Mouse (Mus musculus): Measurements from ENCODE around the gene Sv2b. TPM values are rescaled to one million over a fixed set of nuclear protein-coding genes. Genes with fewer than 3 reads are reported as not detected.

Gene Sv2b
- polyA plus RNA-seq, 1 experiment, result not detected

DNA sequence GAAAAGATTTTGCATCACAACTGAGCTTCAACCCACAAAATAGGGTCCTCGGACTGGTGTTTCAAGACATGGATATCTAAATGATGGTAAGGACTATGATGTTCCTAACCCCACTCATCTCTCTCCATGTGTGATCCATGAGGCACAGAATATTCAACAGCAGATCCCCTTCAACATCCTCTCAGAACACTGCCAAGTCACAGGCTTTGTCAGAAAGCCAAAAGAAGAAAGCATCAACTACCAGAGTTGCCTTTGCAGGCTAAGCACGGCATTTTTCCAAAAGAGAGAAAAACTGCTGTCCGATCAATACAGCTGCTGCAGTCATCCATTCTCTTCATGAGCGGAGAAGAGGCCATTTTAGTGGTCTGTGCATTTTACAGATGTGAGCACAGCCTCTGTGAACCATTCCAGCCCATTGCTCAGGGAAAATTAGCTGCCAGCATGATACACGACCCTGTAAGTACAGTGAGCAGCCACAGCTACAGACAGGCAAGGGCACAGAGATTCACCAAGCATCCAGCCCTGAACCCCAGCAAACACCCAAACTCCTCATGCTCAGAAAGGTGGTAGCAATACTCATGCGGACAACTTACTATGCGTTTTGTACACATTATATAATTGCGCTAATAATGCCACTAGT is 55.3 kb downstream of the Sv2b start:
- TF ChIP-seq POLR2A (IDR thresholded peaks at IDR 0.05; ENCODE audit: low read depth, low read length) (no peak), CTCF (conservative IDR thresholded peaks at IDR 0.05; ENCODE audit: insufficient read depth, insufficient read length, low read depth, low read length) (no peak)
- Histone ChIP-seq H3K4me3 (ENCODE audit: insufficient read depth, low read depth, low read length) (no peak overlapping the region), H3K36me3 (ENCODE audit: control insufficient read depth, insufficient read depth, low read length) (no peaks in the 10 kb centered on the region), H3K27ac (ENCODE audit: insufficient read depth, low read depth, low read length) (no peak overlapping the region), H3K4me1 (ENCODE audit: control insufficient read depth, insufficient read depth, low read length) (no peaks in the 10 kb centered on the region), H3K27me3 (replicated peaks; ENCODE audit: control insufficient read depth, insufficient read depth, low read length) (no peaks in the 10 kb centered on the region)
- no peak for DNase-seq
- WGBS, result 75% methylated on average over 8 of the region's 8 CpGs

DNA sequence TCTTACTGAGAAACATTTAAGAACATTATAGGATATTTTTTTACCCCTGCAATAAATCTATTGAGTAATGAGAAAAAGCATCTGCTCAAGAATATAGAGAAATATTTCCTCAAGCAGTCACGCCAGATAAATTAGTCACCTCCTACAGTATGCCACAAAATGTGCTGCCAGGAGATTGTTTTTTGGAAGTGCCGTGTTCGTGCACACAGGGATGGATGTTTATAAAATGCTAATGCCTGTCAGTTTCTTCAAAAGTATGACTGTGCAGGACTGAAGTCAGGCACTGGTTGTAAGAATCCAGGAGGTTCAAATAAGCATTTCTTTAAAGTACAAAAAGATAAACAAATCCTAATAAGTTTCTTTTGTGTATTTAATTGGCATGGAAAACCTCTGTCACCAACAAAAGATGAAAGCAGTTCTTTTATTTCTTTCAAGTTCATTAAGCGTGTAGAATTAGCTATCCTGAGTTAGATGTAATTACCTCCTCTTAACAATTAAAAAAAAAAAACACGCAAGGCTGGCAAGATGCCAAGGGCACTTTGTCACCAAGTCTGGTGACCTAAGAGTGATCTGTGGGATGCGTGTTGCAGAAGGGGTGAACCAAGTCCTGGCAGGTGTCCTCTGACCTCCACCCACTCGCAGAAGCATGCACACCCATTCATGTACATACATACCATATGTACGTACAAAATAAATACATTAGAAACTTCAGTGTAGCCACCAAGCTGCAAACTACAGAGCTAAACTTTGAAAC is 68.1 kb downstream of the Sv2b start:
- Histone ChIP-seq H3K27ac (ENCODE audit: insufficient read depth, low read depth, low read length) (no peak overlapping the region), H3K4me3 (ENCODE audit: insufficient read depth, low read depth, low read length) (no peak overlapping the region), H3K27me3 (replicated peaks; ENCODE audit: control insufficient read depth, insufficient read depth, low read length) (no peaks in the 10 kb centered on the region), H3K36me3 (ENCODE audit: control insufficient read depth, insufficient read depth, low read length) (no peaks in the 10 kb centered on the region), H3K4me1 (ENCODE audit: control insufficient read depth, insufficient read depth, low read length) (no peaks in the 10 kb centered on the region)
- WGBS, result 43% methylated on average over 8 of the region's 8 CpGs
- DNase-seq, result no peak
- no peak for TF ChIP-seq POLR2A (IDR thresholded peaks at IDR 0.05; ENCODE audit: low read depth, low read length)

DNA sequence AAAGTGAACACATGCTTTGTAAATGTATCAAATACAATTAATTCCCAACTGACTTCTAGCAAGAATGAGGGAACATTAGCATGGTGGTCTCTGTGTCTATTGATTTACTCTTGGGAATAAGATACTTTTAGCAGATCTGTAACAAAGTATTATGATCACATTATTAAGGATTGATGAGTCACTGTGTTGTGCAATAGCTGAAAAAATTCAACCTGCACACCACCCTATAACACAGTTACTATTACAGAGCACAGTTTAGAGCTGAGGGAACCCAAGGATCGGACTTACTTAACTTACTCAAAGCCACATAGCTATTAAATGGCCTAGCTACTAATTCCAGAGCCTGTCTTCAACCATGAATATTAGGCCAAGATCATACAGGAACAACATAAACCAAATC is 72.7 kb downstream of the Sv2b start:
- 95% methylated on average over 1 of the region's 1 CpGs for WGBS
- H3K27ac ChIP-seq (ENCODE audit: insufficient read depth, low read depth, low read length), result no peak overlapping the region

DNA sequence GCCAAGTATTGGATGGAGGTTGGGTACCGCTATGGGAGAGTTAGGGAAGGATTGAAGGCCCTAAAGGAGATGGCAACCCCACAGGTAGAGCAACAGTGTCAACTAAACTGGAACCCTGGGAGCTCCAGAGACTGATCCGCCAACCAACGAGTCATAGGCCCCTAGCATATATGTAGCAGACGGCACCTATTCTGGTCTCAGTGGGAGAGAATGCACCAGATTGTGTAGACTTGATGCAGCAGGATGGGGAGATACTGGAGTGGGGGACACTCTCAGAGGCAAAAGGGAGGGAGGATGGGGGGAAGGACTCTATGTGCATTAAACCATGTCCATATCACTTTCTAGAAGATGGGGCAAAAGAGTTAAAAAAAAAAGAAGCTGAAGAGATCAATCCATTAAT is 84.9 kb downstream of the Sv2b start:
- Histone ChIP-seq H3K36me3 (ENCODE audit: control insufficient read depth, insufficient read depth, low read length) (no peaks in the 10 kb centered on the region), H3K4me3 (ENCODE audit: insufficient read depth, low read depth, low read length) (no peak overlapping the region), H3K27ac (ENCODE audit: insufficient read depth, low read depth, low read length) (no peak overlapping the region), H3K27me3 (replicated peaks; ENCODE audit: control insufficient read depth, insufficient read depth, low read length) (no peaks in the 10 kb centered on the region), H3K4me1 (ENCODE audit: control insufficient read depth, insufficient read depth, low read length) (no peaks in the 10 kb centered on the region)
- DNase-seq, result no peak
- TF ChIP-seq CTCF (conservative IDR thresholded peaks at IDR 0.05; ENCODE audit: insufficient read depth, insufficient read length, low read depth, low read length) (no peak), POLR2A (IDR thresholded peaks at IDR 0.05; ENCODE audit: low read depth, low read length) (no peak)
- WGBS, result 93% methylated on average over 4 of the region's 4 CpGs

More for the DNA sequence above, 72.7 kb downstream of the Sv2b start:
- DNase-seq, result no peak
- H3K27me3 ChIP-seq (replicated peaks; ENCODE audit: control insufficient read depth, insufficient read depth, low read length), result no peaks in the 10 kb centered on the region
- H3K4me3 ChIP-seq (ENCODE audit: insufficient read depth, low read depth, low read length), result no peak overlapping the region
- no peaks in the 10 kb centered on the region for H3K36me3 ChIP-seq (ENCODE audit: control insufficient read depth, insufficient read depth, low read length)
- TF ChIP-seq CTCF (conservative IDR thresholded peaks at IDR 0.05; ENCODE audit: insufficient read depth, insufficient read length, low read depth, low read length) (no peak), POLR2A (IDR thresholded peaks at IDR 0.05; ENCODE audit: low read depth, low read length) (no peak)
- no peaks in the 10 kb centered on the region for H3K4me1 ChIP-seq (ENCODE audit: control insufficient read depth, insufficient read depth, low read length)

DNA sequence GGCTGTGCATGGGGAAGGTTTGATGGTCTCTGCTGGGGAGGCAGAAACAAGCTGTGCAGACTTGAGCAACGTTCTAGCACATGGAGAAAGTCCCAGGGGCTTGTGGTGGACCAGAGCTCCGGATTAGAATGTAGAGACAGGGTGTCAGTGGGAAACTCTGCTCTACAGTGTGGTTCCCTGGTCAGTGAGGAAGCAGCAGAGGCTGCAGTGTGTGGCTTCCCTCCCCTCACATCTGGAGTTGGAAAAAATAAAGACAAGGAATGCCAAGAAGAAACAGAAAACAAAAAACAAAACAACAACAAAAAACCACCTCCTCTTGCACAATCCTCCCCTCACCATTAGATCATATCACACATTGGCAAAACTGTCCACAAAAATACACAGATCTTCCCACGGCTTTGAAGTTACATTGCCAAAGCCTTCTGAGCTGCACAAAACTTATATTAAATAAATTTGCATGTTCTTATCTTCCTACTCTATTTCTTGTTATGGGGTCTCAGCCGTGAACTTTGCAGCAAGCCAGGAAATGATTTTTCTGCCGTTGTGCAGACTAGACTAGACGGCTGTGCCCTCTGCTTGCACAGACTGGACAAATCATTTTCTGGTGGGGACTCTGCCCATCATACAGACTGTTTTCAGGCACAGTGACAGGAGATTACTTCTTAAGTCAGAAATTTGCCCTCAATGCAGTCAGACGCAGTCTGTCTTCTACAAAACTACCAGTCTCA is 86.2 kb downstream of the Sv2b start:
- no peak for DNase-seq
- H3K36me3 ChIP-seq (ENCODE audit: control insufficient read depth, insufficient read depth, low read length), result no peaks in the 10 kb centered on the region
- H3K4me3 ChIP-seq (ENCODE audit: insufficient read depth, low read depth, low read length), result no peak overlapping the region
- no peak overlapping the region for H3K27ac ChIP-seq (ENCODE audit: insufficient read depth, low read depth, low read length)
- 52% methylated on average over 7 of the region's 7 CpGs for WGBS
- H3K27me3 ChIP-seq (replicated peaks; ENCODE audit: control insufficient read depth, insufficient read depth, low read length), result no peaks in the 10 kb centered on the region
- no peak for TF ChIP-seq CTCF (conservative IDR thresholded peaks at IDR 0.05; ENCODE audit: insufficient read depth, insufficient read length, low read depth, low read length)
- TF ChIP-seq POLR2A (IDR thresholded peaks at IDR 0.05; ENCODE audit: low read depth, low read length), result no peak
- no peaks in the 10 kb centered on the region for H3K4me1 ChIP-seq (ENCODE audit: control insufficient read depth, insufficient read depth, low read length)

DNA sequence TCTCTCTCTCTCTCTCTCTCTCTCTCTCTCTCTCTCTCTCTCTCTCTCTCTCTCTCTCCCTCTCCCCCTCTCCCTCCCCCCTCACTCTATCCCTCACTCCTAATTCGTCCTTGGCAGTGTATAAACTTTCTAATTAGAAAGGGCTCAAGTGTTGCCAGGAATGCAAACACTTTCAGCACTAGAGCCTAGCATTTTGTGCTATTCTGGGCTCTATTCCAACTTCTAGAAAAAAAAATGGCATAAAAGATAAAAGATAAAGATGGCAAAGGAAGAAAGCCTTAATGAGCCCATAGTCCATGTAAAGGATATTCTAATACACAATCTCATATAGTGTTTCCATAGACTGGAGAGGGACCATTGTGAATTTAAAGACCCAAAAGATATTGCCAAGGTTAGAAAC is 88.3 kb downstream of the Sv2b start:
- no peaks in the 10 kb centered on the region for H3K36me3 ChIP-seq (ENCODE audit: control insufficient read depth, insufficient read depth, low read length)
- no peak for TF ChIP-seq CTCF (conservative IDR thresholded peaks at IDR 0.05; ENCODE audit: insufficient read depth, insufficient read length, low read depth, low read length)
- no peak for TF ChIP-seq POLR2A (IDR thresholded peaks at IDR 0.05; ENCODE audit: low read depth, low read length)
- H3K4me3 ChIP-seq (ENCODE audit: insufficient read depth, low read depth, low read length), result no peak overlapping the region
- H3K4me1 ChIP-seq (ENCODE audit: control insufficient read depth, insufficient read depth, low read length), result no peaks in the 10 kb centered on the region
- no peak for DNase-seq
- no peaks in the 10 kb centered on the region for H3K27me3 ChIP-seq (replicated peaks; ENCODE audit: control insufficient read depth, insufficient read depth, low read length)
- 10% methylated on average over 1 of the region's 1 CpGs for WGBS
- H3K27ac ChIP-seq (ENCODE audit: insufficient read depth, low read depth, low read length), result no peak overlapping the region

DNA sequence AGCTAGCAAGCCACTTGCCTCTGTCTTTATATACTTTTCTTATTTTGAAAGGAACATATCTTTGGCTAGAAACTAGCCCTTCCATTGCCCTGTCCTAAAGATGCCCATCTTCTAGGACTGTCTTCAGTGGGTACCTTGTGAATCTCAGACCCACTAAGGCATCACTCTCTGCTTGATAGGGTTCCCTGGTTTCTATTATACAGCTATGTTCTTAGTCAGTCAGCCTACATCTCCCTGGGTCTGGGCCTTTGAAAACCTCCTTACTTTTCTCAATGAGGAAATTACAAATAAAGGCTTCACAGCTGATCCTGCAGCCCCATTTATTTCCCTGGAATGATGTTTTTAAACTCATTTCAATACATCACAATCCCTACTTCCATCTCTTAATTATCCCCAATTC is 88.8 kb downstream of the Sv2b start:
- TF ChIP-seq POLR2A (IDR thresholded peaks at IDR 0.05; ENCODE audit: low read depth, low read length), result no peak
- no peak for TF ChIP-seq CTCF (conservative IDR thresholded peaks at IDR 0.05; ENCODE audit: insufficient read depth, insufficient read length, low read depth, low read length)
- Histone ChIP-seq H3K36me3 (ENCODE audit: control insufficient read depth, insufficient read depth, low read length) (no peaks in the 10 kb centered on the region), H3K4me3 (ENCODE audit: insufficient read depth, low read depth, low read length) (no peak overlapping the region), H3K27ac (ENCODE audit: insufficient read depth, low read depth, low read length) (no peak overlapping the region), H3K27me3 (replicated peaks; ENCODE audit: control insufficient read depth, insufficient read depth, low read length) (no peaks in the 10 kb centered on the region), H3K4me1 (ENCODE audit: control insufficient read depth, insufficient read depth, low read length) (no peaks in the 10 kb centered on the region)
- no peak for DNase-seq
